Mouse (Mus musculus) left cerebral cortex, adult 11 months (tissue): ENCODE data around the gene Phactr2.

Experiments
- DNase-seq: peaks from one replicate; pipeline ENCODE4 v3.0.0; 2022; ENCODE audit warnings: low spot score

The Phactr2 gene

DNA sequence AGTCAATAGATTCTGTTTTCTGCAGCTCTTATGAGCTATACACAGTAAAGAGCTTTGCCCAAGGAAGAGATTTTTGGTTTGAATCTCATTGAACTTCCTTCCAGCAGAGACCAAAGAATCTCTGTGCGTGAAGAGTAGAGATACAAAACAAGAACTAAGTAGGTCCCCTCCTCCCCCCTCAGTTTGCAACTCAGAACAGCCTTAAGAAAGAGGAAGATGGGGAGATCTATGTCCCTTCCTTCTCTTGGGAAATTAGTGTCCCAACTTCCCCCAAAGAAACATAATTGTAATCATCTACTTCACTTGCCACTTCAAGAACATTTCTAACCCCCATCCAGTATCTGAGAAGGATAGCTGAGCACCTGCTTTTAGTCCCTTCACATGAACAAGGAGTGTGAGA, 200.5 kb downstream of the Phactr2 start:
- no peak for DNase-seq

DNA sequence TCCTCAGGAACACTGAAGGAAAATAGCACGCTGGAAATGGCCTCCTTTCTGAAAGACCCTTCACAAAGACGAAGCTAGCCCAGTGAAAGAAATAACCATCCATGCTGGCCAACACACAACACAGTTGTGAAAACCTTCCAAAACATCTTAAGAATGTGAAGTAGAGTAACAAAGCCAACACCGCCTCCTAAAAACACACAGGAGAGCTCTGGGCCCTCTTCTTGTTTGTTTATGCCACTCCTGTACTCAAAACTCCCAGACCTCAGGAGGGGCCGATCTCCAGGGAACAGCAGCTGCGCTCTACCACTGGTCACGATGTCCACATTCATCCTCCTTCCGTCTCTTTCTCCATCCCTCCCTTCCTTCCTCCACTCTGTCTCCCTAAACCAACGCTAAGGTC, 202.5 kb downstream of the Phactr2 start:
- DNase-seq = no peak

DNA sequence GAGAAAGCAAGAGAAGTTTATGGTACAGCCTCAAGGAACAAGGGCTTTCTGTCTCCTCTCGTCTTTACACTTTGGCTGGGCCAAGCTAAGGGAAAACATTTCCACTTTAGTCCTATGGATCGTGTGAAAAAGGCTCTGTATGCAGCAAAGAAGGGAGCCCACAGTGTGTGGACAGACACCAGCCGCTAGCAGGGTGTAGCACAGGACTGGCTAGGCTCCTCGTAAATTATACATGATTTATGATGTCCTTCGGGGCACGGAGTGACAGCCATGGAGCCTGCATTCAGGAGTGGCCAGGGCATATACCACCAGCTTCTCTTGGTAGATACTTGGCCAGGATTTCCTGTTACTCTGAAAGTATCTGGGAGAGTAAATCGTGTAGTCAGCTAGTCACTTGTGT, 203.1 kb downstream of the Phactr2 start:
- no peak for DNase-seq

DNA sequence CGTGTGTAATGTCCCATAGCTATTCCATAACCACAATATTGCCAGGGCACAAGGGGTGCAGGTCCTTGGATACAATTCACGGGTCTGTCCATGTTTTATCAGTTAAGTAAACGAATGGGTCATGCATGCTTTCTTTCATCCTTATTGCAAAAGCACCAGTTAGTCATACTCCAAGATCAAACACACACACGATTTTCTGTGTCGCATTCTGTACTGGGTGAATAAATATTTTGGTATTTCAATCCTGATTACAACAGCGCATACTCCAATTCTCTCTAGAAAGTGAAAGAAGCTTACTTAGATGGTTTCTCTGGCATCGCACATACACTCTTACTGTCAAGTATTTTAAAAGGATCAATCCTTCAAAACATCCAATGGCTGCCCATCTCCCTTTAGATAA, 203.9 kb downstream of the Phactr2 start:
- no peak for DNase-seq

DNA sequence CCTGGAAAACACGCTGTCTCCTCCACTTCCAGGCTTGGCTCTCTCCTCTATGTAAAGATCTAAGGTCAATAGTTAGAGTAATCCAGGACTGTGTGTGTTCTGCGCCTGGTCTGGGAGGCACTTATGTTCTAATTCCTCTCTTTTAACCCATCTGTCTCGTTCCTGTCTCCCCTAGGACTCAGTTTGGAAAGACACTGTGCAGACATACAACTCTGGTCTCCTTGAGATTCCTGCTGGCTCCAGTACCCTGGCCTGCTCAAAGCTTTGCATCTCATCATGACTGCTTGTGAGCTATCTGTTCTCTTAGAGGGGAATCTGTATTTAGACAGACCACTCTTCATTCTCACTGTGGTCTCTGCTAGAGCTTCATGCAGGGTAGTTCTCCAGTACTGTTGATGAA, 215.0 kb downstream of the Phactr2 start:
- DNase-seq = no peak

DNA sequence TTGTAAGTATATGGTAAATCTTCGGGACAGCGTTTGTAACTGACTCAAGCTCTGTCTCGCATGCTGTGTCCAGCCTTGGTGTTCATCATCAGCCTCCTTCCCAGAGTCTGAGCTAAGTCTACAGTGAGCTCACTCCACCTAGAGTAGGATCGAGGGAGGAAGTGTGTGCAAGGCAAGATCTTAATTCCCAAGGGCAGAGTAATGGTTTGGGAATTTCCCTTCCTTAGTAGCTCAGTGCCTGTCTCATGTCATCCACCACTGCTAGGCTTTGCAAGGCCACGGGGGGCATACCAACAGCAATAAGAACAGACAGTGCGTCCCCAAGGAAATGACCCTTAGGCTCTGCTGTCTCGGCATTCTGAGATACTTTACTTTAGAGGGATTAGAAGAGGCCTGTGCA, 218.0 kb downstream of the Phactr2 start:
- DNase-seq = no peak

DNA sequence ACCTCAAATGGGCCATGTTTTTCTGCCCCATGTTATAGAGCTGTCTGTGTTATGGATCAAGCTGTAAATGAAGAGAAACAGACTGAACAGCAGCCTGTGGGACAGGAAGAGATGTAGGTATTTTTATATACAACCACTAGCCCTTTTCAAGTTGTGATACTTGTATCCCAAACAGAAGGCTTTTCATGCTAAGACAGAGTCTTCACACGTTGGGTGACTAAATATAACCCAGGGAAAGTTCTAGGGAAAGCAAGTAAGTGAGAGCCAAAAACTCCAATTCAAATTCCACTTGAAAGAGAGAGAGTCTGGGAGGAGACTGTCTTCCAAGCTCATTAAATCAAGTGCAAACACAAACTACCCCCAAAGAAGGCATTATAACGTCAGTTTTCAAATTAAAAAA, 223.9 kb downstream of the Phactr2 start:
- DNase-seq = peak; percentile 2

DNA sequence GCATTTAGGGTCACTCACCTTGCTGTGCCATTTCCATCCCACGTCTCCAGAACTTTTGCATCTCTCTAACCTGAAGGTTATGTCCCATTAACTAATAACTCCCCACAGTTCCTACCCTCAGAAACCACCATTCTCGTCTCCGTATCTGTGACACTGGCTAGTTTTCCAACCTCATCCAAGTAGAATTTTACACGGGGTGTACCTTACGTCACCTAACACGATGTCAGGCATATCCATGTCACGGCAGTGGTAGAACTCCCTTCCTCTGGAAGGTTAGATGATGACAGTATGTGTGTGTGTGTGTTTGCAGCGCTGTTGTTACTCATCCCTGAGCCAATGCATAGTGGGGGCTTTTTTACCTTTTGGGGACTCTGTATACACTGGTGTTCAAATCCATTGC, 225.1 kb downstream of the Phactr2 start:
- DNase-seq = no peak

DNA sequence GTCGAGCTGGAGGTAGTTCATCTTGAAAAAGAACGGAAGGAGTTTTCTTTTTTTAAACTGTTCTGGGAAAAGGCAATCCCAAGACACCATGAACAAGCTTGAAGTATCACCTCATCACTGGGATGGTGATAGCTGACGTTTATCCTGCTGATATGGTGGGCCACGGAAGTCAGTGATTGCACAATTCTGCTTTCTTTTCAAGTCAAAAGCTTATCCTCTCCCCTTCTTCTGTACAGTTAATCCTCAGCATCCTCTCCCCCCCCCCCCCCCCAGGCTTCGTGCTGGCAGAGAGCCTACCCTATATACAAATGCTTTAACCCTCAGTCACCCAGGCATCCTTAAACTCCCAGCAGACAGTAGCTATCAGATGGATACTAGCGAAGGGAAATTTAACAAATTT, 228.5 kb downstream of the Phactr2 start:
- no peak for DNase-seq

DNA sequence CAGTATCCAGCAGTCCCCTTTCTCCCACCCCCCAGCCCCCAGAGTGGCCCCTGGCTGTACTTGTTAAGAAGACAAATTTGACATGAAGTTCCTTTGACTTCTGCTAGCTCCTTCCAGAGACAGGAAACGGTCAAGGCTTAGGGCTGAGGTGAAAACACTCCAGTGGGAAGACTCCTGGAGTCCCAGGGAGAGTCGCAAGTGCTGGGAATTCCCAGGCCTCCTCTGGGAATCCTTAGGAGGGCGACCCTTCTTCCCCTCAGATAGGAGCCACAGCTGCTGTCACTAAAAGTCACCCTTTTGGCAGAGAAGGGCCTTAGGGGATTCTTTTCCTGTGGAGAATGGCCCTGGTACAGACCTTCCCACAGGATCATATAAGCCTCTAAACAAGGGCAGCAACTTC, 230.0 kb downstream of the Phactr2 start:
- DNase-seq = no peak

DNA sequence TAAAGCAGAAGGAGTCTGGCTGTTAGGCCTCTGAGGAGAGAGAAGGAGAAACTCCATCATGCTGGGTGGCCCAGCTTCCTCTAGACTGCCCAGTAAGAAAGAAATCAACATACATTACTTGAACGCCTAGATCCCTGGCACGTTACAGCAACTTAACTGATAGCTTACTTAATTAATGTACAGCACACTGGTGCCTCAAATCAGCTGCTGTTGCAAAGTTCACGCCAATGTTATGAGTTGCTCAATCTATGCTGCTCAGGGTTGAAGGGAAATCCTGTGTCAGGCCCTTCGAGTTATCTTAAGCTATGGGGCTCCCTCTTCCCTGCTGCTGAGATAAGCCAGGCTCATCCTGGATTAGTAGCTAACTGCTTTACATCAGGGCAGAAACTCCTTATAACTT, 233.8 kb downstream of the Phactr2 start:
- no peak for DNase-seq

DNA sequence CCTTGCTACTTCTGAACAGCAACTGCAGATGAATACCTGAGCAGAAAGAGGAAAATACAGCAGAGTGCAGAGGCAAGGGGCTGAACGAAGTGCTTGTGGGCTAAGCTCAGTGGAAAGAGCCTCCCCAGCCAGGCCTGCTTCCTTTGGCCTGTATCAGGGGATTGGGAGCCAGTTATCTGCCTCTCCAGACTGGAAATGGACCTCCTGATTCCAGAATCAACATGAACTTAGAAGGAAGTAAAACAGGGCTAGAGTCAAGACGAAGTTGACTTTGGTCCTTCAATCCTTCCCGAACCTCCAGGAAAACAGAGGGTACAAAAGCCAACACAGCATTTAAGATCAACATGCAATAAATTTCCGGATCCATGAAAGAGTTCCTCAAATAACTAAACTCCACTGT, 236.0 kb downstream of the Phactr2 start:
- no peak for DNase-seq

DNA sequence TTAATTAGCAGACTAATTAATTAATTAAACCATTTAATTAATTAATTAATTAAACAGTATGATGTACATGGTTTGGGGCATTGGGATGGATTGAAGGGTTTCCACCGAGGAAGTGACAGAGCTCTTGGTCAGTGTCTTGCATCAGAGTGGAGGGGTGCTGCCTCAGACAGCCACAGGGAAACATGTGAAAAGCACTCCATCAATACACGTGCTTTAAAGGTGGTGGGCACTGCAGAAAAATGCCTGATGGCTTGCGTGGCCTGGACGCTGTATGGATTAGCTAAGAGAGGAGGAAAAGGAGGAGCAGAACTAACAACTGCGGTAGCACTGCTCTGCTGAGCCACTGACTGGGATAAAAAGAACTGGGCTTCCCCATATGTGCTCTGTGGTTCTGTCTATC, 237.3 kb downstream of the Phactr2 start:
- no peak for DNase-seq

DNA sequence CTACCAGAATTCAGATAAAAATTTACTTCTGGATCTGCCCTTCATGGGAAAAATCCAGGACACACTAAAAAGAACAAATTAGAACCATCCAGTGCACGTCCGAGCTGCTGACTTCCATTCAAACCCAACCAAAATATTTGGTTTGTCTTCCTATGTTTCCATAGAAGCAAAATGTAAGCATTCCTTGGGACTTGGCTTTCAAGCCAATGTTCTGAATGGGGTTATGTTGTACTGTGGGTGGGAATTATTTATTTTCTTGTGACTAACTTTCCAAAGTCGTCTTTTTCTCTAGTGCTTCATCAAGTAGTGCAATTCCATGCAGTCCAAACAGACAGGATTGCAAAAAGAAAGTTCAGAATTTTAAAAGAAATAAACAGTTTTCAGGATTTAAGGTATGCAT, 239.7 kb downstream of the Phactr2 start:
- DNase-seq = no peak

DNA sequence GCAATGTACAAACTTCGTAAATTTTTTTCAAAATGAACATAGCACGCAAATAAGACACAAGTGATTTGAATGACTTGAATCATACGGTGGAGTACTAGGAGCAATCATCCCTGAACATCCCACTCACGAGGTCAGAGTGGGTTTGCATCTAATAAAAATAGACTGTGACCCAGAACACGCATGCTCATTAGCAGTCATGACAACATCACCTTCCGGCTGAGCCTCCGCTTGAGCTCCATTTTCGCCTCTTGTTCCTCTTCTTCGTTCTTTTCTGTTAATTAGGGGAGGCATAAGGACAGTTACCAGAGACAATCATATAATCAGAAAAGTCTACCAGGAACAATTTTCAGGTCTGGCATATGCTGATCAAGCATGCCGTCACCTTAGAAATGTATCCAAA, 240.3 kb downstream of the Phactr2 start:
- no peak for DNase-seq

DNA sequence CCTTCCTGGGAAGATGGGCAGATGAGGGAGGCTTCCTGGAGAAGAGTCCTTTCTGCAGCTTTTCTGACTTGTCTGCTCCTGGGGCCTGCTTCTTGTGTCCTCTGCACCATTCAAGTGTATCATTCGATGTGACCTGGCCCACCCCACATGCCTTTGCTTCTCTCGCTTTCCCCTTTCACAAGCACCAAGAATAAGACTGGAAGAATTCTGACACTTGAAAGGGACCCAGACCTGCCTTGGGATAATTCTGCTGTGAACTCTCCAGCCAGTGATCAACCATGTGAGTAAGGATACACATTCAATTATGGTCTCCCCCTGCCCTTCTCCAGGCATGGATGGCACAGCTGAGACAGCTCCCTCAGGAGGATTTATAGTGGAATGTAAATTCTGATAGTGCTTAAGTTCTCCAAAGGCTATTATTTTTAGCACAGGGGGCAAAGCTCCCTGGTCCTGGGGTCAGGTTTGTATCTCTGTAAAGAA, 241.0 kb downstream of the Phactr2 start:
- no peak for DNase-seq

DNA sequence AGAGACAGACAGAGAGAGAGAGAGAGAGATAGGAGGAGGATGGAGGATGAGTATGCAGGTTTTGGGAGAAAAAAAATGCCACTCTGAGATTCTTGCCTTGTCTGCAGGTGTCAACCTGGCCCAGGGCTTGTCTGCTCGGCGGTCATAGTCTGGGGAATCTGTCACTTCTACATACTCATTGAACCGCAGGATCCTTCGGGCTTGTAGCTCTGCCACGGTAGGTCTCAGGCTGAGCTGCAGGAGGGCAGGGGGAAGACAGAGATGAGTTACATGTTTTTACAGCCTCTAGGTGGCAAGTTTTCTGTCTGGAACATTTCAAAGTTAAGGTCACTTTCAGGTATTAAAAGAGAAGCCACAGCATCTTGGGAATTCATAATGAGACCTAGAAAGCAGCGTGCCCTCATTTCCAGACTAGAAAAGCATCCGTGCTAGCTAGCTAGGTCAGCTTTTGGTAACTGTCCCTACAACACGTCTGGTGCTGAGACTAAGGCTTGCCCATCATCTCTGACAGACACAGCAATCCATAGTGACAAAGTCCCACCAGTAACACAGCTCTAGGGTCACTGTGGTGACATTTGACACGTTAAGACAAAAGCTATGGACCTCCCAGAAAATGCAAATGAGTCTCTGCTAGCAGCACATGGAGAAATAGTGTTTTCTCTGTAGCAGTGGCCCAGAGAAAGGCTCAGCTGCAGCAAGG, 241.6 kb downstream of the Phactr2 start:
- no peak for DNase-seq

DNA sequence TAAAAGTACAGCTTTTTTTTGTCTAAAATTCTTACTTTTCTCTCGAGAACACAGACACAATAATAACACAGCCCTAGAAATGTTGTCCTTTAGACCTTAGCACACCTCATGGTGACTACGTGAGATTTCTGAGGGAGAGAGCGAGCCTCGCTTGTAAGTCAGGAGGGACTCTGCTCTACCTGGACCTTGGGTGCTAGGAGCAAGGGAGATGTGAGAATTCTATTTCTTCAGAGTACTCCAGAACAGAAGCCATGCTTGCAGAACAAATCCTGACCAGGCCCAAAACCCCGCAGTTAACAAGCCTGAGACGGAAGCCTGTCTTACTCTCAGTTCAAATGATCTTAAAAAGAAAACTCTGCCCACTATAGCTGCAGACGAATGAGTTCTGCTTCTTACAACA, 243.5 kb downstream of the Phactr2 start:
- no peak for DNase-seq

DNA sequence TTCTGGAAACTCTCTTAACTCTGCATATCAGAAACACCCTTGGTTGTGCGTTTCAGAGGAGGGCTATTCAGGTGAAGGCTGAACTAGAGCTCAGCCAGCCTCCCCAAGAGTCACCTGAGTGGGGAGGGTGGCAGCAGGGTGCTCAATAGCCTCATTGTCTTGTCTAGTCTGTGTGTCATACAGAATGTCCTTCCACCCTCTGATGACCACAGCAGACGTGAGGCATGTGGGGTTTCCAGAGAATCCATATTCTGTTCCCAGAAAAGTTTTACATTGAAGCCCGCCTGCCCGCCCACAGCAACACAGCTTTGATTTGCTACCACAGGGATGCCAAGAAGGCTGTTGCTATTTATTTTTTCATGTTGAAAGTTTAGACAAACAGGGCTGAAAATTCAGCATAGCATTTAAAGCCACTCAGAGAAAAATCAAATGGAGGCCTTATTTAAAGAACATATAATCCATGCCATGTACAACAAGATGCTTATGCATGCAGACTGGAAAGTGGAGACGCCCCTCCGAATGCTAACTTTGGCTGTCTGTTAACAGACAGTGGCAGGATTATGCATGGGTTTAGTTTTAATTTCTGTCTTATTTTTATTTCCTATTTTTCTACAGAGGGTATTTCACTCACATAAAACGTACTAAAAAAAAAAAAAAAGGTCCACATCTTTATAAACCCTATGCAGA, 248.7 kb downstream of the Phactr2 start:
- DNase-seq = no peak

DNA sequence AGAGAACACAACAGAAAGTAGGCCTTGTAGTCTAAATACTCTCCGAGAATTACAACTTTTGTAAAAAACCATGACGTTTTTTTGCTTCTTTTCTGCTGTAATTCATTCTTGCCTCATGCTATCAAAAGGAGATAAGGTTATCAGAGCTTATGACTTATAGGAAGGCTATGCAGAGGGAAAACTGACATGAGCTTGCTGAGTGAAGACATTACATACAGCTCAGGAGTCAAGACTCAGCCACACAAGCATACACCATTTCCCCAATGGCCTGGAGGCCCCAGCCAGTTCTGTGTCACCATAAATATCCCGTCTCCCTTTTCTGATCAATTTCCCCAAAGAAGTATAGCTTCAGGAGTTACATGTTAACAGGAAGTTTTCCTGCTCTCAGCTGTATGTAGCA, 252.1 kb downstream of the Phactr2 start:
- no peak for DNase-seq

DNA sequence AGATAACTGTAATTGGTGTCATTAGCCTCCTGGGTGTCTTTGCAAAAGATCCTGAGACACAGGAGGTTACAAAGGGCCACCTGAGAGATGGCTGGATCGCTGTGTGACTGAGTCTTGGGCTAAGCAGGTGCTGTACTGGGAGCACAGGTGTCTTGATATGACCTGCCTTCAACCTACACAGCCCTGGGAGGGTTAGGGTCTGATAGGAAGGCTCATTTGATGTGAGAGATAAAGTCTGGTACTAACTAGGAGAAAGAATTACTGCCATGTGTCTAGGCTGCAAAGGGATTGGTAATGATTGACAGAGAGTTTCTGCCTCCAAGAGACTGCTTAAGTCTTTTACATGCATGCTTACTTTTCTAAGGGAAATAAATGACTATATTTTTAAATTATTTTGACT, 254.2 kb downstream of the Phactr2 start:
- DNase-seq = no peak

DNA sequence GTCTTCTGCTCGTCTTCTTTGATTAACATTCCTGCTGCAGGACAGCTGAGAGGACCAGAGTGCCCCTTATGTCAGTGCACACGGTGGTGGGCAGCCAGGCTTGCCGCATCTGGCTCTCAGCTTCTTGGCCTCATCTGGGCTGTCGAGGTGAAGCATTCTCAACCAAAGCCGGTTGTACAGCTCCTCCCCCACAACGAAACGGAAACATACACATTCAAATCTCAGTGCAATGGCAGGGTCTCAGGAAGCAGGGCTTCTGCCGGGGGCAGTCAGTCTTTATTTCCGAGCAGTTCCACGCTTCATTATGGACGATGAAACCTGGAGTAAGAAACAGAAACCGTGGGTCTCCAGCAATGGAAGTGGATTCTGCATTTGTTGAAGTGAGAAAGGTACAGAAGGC, 260.3 kb downstream of the Phactr2 start:
- DNase-seq = no peak

DNA sequence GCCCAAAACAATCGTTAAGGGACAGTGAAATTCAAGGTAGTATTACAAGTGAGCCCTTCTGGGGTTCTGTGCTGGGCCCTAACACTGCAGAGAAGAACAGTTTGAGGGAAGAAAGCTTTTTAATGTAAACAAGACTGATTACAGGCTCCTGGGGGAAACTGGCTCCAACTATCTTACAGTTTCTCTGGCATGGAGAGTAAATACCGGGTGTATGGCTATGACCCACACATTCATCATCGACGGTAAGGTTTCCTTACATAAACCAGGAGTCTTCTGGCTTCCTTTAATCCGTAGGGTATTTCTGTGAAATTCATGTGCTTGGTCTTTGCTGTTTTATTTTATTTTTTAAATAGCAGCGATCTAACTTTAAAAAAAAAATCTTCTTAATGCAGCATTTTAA, 261.4 kb downstream of the Phactr2 start:
- no peak for DNase-seq

DNA sequence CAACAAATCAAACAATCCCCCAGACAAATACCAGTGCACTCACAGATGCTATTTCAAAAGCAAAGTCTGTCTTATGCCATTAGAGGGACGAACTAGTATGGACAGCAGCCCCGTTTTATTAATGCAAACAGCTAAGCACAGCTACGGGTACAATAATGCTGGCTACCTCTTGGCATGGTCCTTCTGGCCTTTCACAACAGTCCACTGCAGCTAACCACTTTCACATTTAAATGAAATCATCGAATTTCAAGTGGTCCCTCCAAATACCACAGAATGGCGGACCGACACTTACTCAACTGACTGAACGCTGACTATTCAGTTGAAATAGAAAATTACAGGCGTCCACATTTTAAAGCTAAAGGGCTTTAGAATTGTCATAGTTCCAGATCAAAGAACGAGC, 261.9 kb downstream of the Phactr2 start:
- DNase-seq = no peak
